Mouse (Mus musculus) cerebellum, adult (tissue): ENCODE measurements around the gene Bcl7a.

Experiments
- ATAC-seq: cut with Nextera tagmentation; 2 replicates; pipeline ENCODE4 v1.9.2; 2017; ENCODE audit warnings: mild to moderate bottlenecking, moderate library complexity, mixed read lengths; ENCODE audit not compliant: insufficient number of reproducible peaks, low FRiP score, low TSS enrichment

Gene Bcl7a

GRCm38 (mm10) chr5:123408176-123408575, 64.5 kb downstream of the Bcl7a start:
- no peak; the same call in 1 of the 2 replicates for ATAC-seq

DNA sequence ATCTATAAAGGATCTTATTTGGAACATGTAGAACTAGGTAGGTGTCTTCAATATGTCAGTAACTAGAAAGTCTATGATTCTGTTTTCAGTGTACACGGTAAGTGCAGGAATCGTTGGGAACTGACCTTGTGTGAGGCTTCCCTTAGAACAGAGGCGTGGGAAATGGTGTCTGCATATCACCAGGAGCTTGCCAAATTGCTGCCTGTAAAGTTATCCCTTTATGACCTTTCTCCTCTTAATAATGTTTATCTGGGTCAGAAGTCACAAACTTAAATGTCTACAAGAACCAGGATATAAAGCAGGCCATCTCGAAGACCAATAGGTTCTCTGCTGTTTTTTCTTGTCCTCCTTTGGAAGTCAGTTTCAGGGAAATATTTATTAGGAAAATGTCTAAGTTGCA, 68.6 kb downstream of the Bcl7a start:
- ATAC-seq, result no peak

- ATAC-seq, result no peak
Observed at GRCm38 (mm10) chr5:123413866-123414363, 70.3 kb downstream of the Bcl7a start.

DNA sequence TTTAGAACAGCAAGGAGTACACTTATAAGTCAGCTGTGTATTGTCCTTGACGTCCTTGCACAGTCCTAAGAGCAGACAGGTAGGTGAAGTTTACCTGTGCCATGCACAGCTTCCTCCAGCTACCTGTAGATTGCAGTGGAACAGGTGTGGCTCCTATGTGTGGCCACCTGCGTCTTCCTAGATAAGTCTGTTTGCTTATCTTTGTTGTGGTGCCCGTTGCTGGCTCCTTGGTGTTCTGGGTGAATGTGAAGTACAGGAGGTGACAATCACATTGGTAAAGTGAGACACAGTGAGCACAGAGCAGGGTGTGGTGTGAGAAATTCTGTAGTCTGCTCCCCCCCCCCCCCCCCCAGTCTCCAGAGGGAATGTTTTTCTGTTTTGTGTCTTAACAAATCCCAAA, 72.5 kb downstream of the Bcl7a start:
- no peak for ATAC-seq

GRCm38 (mm10) chr5:123416566-123417518, 73.2 kb downstream of the Bcl7a start:
- no peak for ATAC-seq

DNA sequence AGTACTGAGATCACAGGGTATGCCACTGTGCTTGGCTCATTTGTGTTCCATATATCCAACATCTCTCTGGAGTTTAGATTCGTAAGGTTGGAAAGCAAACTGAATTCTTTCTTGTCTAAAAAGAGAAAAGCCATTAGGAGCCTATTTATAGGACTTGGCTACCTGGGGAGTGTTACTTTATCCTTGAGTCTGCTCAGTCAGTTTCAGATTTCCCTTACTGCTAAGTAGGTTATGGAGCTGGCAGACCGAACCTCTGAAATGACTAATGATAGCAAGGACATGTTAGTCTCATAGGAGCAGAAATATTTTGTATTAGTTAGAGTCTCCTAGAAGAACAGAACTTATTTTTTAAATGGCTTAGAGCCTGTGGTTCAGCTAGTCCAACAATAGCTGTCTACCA, 80.3 kb downstream of the Bcl7a start:
- ATAC-seq, result no peak
